Mouse (Mus musculus) monocyte, adult 59 days (primary cell): ENCODE data around the gene Tmprss3. TPM values are rescaled to one million over a fixed set of nuclear protein-coding genes. Genes with fewer than 3 reads are reported as not detected.

ENCODE experiments used
- total RNA-seq, 2 experiments: library from RNA; stranded (reverse); gene quantifications; one replicate each; pipeline ENCODE4 v1.2.4; 2023

The Tmprss3 gene
- total RNA-seq: not detected

GRCm38 (mm10) chr17:31198877-31199276 is at the start of gene Tmprss3:
TSS of gene Tmprss3 (minus strand) at chr17:31198977.

GRCm38 (mm10) chr17:31207771-31208334 is 9.1 kb upstream of the Tmprss3 start, which contains the start of gene Ubash3a:
TSS of gene Ubash3a (plus strand) at chr17:31207873.

GRCm38 (mm10) chr17:31165127-31165526 is 33.6 kb downstream of the Tmprss3 start, which contains the start of gene Tff1:
TSS of gene Tff1 (minus strand) at chr17:31165277.

GRCm38 (mm10) chr17:31144040-31145037 is 54.4 kb downstream of the Tmprss3 start, which contains the start of gene Tff2:
TSS of gene Tff2 (minus strand) at chr17:31144282.

GRCm38 (mm10) chr17:31129452-31129851 is 69.3 kb downstream of the Tmprss3 start, which contains the start of gene Tff3:
TSS of gene Tff3 (minus strand) at chr17:31129646.

Other genes with a start within 250 kb of the Tmprss3 start
- under 1 TPM; 0.21 to 0.46 TPM for gene Umodl1, start 244.3 kb downstream of the Tmprss3 start, total RNA-seq
- 100 to 1,000 TPM; 138 to 160 TPM for gene Abcg1, start 141.3 kb downstream of the Tmprss3 start, total RNA-seq
- gene Tff3, start 69.3 kb downstream of the Tmprss3 start, total RNA-seq: not detected
- not detected for gene Tff2, start 54.7 kb downstream of the Tmprss3 start, total RNA-seq
- not detected for gene Tff1, start 33.7 kb downstream of the Tmprss3 start, total RNA-seq
- gene Ubash3a, start 8.9 kb upstream of the Tmprss3 start, total RNA-seq: not detected
- under 1 TPM in 1 of 2 experiments, not detected in 1; 0.42 TPM for gene Rsph1, start 78.4 kb upstream of the Tmprss3 start, total RNA-seq
- 10 to 100 TPM; 22.8 to 23.9 TPM for gene Slc37a1, start 87.8 kb upstream of the Tmprss3 start, total RNA-seq
- not detected for gene Pde9a, start 187.2 kb upstream of the Tmprss3 start, total RNA-seq